In the genomic region with DNA sequence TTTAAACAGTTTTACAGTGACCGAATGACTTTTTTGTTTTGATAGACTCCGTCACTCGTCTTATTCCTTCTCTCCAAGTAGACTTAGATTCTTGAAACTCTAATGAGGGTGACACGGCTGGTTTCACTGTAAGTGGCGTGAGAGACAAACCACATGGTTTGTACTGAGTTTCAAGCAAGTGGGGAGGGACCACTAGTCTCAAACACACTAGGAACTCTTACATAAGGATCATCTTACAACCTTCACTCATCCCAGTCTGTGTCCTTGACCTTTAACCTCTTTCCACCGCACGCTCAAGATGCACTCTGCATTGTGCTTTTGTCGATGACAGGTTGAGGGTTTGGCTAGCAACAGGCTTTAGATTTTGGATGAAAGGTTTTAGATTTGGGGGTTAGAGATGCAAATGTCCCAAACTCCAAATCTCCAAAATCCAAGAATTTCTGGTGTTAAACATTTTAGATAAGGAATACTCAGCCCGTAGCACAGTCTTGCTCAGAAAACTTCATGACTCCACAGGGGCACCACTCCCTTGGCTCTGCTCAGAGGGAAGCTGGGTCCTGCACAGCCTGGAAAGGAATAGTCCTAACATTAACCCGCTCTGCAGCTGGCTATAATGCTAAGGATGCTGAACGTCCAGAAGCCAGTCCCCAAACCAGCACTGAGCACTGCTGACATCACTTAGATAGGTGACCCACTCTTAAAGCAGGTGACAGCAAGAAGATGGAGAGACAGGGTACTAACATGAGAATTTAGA, we compare ENCODE assay signal across 25 mouse cellular contexts. TPM values are rescaled to one million over a fixed set of nuclear protein-coding genes. Genes with fewer than 3 reads are reported as not detected.
DNase-seq lines count a peak whose midpoint lies in the region; ATAC-seq lines count a peak whose summit lies in the region.
"Had no signal": no experiment of that assay in that cellular context is flagged by ENCODE, and none has a peak within 500 bp of the region (broad histone marks: within the 10 kb centered on the region; RNA-seq: fewer than 3 reads in every experiment).

No protein-coding gene starts in this region.

- no peak overlapping the region for H3K9ac ChIP-seq in limb, embryonic 13.5 days
- H3K9ac ChIP-seq in stomach, embryonic 16.5 days (ENCODE audit: low read length), result no peak overlapping the region
- H3K9ac ChIP-seq: hindbrain, embryonic 13.5 days; limb, embryonic 12.5 days had no signal

- H3K4me3 ChIP-seq in limb, embryonic 13.5 days, result no peak overlapping the region
- no peak overlapping the region for H3K4me3 ChIP-seq in limb, embryonic 10.5 days
- no peak overlapping the region for H3K4me3 ChIP-seq in stomach, embryonic 16.5 days (replicated peaks; ENCODE audit: low read length)
- H3K4me3 ChIP-seq: hindbrain, embryonic 13.5 days; limb, embryonic 12.5 days had no signal

- peaks cover 24% of the 10 kb centered on the region for H3K36me3 ChIP-seq in limb, embryonic 13.5 days
- peaks cover 8% of the 10 kb centered on the region; the same call in 1 of the 2 replicates for H3K36me3 ChIP-seq in limb, embryonic 10.5 days
- no peaks in the 10 kb centered on the region for H3K36me3 ChIP-seq in stomach, embryonic 16.5 days (ENCODE audit: control insufficient read depth, insufficient read depth, low read length)

- peak overlapping the region; percentile 10; the same call in 1 of the 2 replicates for H3K27ac ChIP-seq in limb, embryonic 13.5 days
- no peak overlapping the region for H3K27ac ChIP-seq in limb, embryonic 10.5 days
- peak overlapping the region; percentile 36 for H3K27ac ChIP-seq in stomach, embryonic 16.5 days (ENCODE audit: low read length)
- H3K27ac ChIP-seq: hindbrain, embryonic 13.5 days; limb, embryonic 12.5 days; macrophage had no signal

- DNase-seq in limb, embryonic 10.5 days (ENCODE audit: low spot score), result no peak
- DNase-seq in ES-CJ7 (ENCODE audit: low read depth, low spot score) (peak; percentile 85), R1 (ENCODE audit: low read depth, low spot score) (peak; percentile 90)
- no peak for DNase-seq in urinary bladder, postnatal 36 days (ENCODE audit: low spot score in 2 of 2)
- no peak for DNase-seq in cerebellum, postnatal 14 days
- DNase-seq: adrenal gland, postnatal 10 days; cerebellum, adult 11 months; cerebellum, adult 9-10 months; gastrocnemius, postnatal 25 days; heart, adult 18-20 months; heart, postnatal 4 days; kidney, postnatal 14 days; layer of hippocampus, adult 9-11 months; midbrain, embryonic 14.5 days; thymus, adult 18-20 months; thymus, postnatal 25 days had no signal

- no peaks in the 10 kb centered on the region for H3K9me3 ChIP-seq in limb, embryonic 13.5 days
- no peaks in the 10 kb centered on the region for H3K9me3 ChIP-seq in limb, embryonic 10.5 days (replicated peaks)
- no peaks in the 10 kb centered on the region for H3K9me3 ChIP-seq in stomach, embryonic 16.5 days (replicated peaks; ENCODE audit: control insufficient read depth, low read length)
- H3K9me3 ChIP-seq: hindbrain, embryonic 13.5 days; limb, embryonic 12.5 days had no signal

- no peak overlapping the region for H3K4me2 ChIP-seq in limb, embryonic 13.5 days (replicated peaks)
- H3K4me2 ChIP-seq in stomach, embryonic 16.5 days (ENCODE audit: low read depth, low read length), result no peak overlapping the region
- H3K4me2 ChIP-seq: heart, embryonic 11.5 days; hindbrain, embryonic 13.5 days; limb, embryonic 12.5 days; liver, embryonic 11.5 days had no signal

- 81% methylated on average over 11 of the region's 11 CpGs for WGBS in limb, embryonic 13.5 days
- WGBS in limb, embryonic 10.5 days, result 85% methylated on average over 11 of the region's 11 CpGs
- WGBS in stomach, embryonic 16.5 days, result 63% methylated on average over 11 of the region's 11 CpGs

- no peaks in the 10 kb centered on the region for H3K27me3 ChIP-seq in limb, embryonic 13.5 days
- H3K27me3 ChIP-seq in limb, embryonic 10.5 days (ENCODE audit: low read depth, poor library complexity, severe bottlenecking), result no peaks in the 10 kb centered on the region
- no peaks in the 10 kb centered on the region for H3K27me3 ChIP-seq in stomach, embryonic 16.5 days (ENCODE audit: control insufficient read depth, insufficient read depth, low read length)
- H3K27me3 ChIP-seq: hindbrain, embryonic 13.5 days; limb, embryonic 12.5 days had no signal

- no peak for ATAC-seq in limb, embryonic 13.5 days (ENCODE audit: low FRiP score, low read depth)
- ATAC-seq in stomach, embryonic 16.5 days (ENCODE audit: insufficient read depth, low FRiP score), result peak; percentile 56
- ATAC-seq: forebrain, embryonic 14.5 days; intestine, embryonic 16.5 days had no signal

- peaks cover 47% of the 10 kb centered on the region for H3K4me1 ChIP-seq in limb, embryonic 13.5 days
- peaks cover 25% of the 10 kb centered on the region for H3K4me1 ChIP-seq in limb, embryonic 10.5 days
- H3K4me1 ChIP-seq in stomach, embryonic 16.5 days (ENCODE audit: control insufficient read depth, insufficient read depth, low read length), result peaks cover 31% of the 10 kb centered on the region

RNA-seq across cellular contexts. Expression of gene Map1b, which starts 10.3 kb away (rescaled TPM):
- polyA plus RNA-seq in limb, embryonic 13.5 days (2015; fragmentation: Nextera tagmentation; extraction: Ambion mirVana), result 173 and 179 TPM in 2 replicates
- polyA plus RNA-seq in limb, embryonic 10.5 days (2016; fragmentation: Nextera tagmentation; extraction: Ambion mirVana), result 60.1 and 64.6 TPM in 2 replicates
- polyA plus RNA-seq in stomach, embryonic 16.5 days (2015; fragmentation: Nextera tagmentation; extraction: Ambion mirVana), result 126 and 134 TPM in 2 replicates

Comparison
In these comparisons a context has a peak if more than half of its experiments do, and no peak if none do; other contexts are left out.
1. DNase-seq: peak in ES-CJ7 (single experiment) and R1 (single experiment); none in limb, embryonic 10.5 days (single experiment), urinary bladder, postnatal 36 days (0 of 2) and cerebellum, postnatal 14 days (0 of 2).